Mouse (Mus musculus): ENCODE results near the gene Adgre5. TPM values are rescaled to one million over a fixed set of nuclear protein-coding genes. Genes with fewer than 3 reads are reported as not detected.
A peak's percentile ranks its signal among the peaks of the same experiment; 100 is the strongest.

Adgre5 gene
- total RNA-seq, 4 experiments from 2014 or later = 9.9 to 13.4 (median 10.4) TPM

GRCm38 (mm10) chr8:83723447-83724083 is 17.6 kb downstream of the Adgre5 start:
- no peak for DNase-seq (ENCODE audit: low spot score in 2 of 2)

GRCm38 (mm10) chr8:83722631-83723030 is 18.5 kb downstream of the Adgre5 start:
- no peak for DNase-seq (ENCODE audit: low spot score in 2 of 2)

GRCm38 (mm10) chr8:83721405-83722025 is 19.6 kb downstream of the Adgre5 start:
- DNase-seq (ENCODE audit: low spot score in 2 of 2) = no peak

GRCm38 (mm10) chr8:83719693-83720092 is 21.4 kb downstream of the Adgre5 start:
- DNase-seq (ENCODE audit: low spot score in 2 of 2) = no peak

GRCm38 (mm10) chr8:83719048-83719447 is 22.1 kb downstream of the Adgre5 start:
- no peak for DNase-seq (ENCODE audit: low spot score in 2 of 2)

GRCm38 (mm10) chr8:83716563-83716962 is 24.6 kb downstream of the Adgre5 start:
- DNase-seq (ENCODE audit: low spot score in 2 of 2) = no peak

GRCm38 (mm10) chr8:83715771-83716170 is 25.4 kb downstream of the Adgre5 start:
- DNase-seq (ENCODE audit: low spot score in 2 of 2) = no peak

- peak; percentile 97 to 99 for DNase-seq (ENCODE audit: low spot score in 2 of 2)
Observed at GRCm38 (mm10) chr8:83715031-83715690, 26.0 kb downstream of the Adgre5 start, which contains the start of gene Ddx39. Ddx39 (plus strand) TSS chr8:83715177.

- no peak for DNase-seq (ENCODE audit: low spot score in 2 of 2)
Observed at GRCm38 (mm10) chr8:83714676-83715030, 26.5 kb downstream of the Adgre5 start.

GRCm38 (mm10) chr8:83707554-83707953 is 33.6 kb downstream of the Adgre5 start:
- DNase-seq (ENCODE audit: low spot score in 2 of 2) = no peak

GRCm38 (mm10) chr8:83706411-83706810 is 34.7 kb downstream of the Adgre5 start:
- no peak for DNase-seq (ENCODE audit: low spot score in 2 of 2)

GRCm38 (mm10) chr8:83703426-83703825 is 37.7 kb downstream of the Adgre5 start:
- no peak for DNase-seq (ENCODE audit: low spot score in 2 of 2)

- DNase-seq (ENCODE audit: low spot score in 2 of 2) = no peak
Observed at GRCm38 (mm10) chr8:83700423-83701085, 40.6 kb downstream of the Adgre5 start.

- DNase-seq (ENCODE audit: low spot score in 2 of 2) = no peak
Observed at GRCm38 (mm10) chr8:83699566-83699965, 41.6 kb downstream of the Adgre5 start.

- DNase-seq (ENCODE audit: low spot score in 2 of 2) = no peak
Observed at GRCm38 (mm10) chr8:83698661-83699453, 42.3 kb downstream of the Adgre5 start, which contains the start of gene Pkn1. Pkn1 (minus strand) TSS chr8:83699179.

GRCm38 (mm10) chr8:83698291-83698660 is 42.9 kb downstream of the Adgre5 start:
- DNase-seq (ENCODE audit: low spot score in 2 of 2) = no peak

GRCm38 (mm10) chr8:83697374-83698220 is 43.5 kb downstream of the Adgre5 start:
- no peak for DNase-seq (ENCODE audit: low spot score in 2 of 2)

GRCm38 (mm10) chr8:83695351-83696106 is 45.6 kb downstream of the Adgre5 start:
- DNase-seq (ENCODE audit: low spot score in 2 of 2) = no peak

GRCm38 (mm10) chr8:83694369-83695160 is 46.6 kb downstream of the Adgre5 start:
- DNase-seq (ENCODE audit: low spot score in 2 of 2) = no peak

All from layer of hippocampus, adult 8-10 months (tissue).